Mouse (Mus musculus) kidney, postnatal 0 days (tissue): ENCODE measurements at regions not wholly inside any gene's neighbourhood (a gene's known extent, or its start where the extent isn't known, plus 50 kb on each side); places are given as distances from the start of the nearest gene placed in this dataset.

Experiments
- ATAC-seq: fragments of 200-750 bp; cut with Nextera tagmentation; replicated peaks from 2 replicates; pipeline ENCODE4 v1.8.0; 2017; ENCODE audit warnings: low read depth, moderate number of reproducible peaks, moderate TSS enrichment, moderate library complexity; ENCODE audit not compliant: low FRiP score
- DNase-seq: peaks from one replicate; pipeline ENCODE4 v3.0.0-alpha.2; 2016; ENCODE audit warnings: low spot score
- H3K27ac ChIP-seq: fragments of 300-500 bp; sonication (generic); 2 replicates; pipeline ENCODE4 v1.5.1; 2014; ENCODE audit warnings: mild to moderate bottlenecking
- H3K27me3 ChIP-seq: fragments of 300-500 bp; sonication (generic); 2 replicates; pipeline ENCODE4 v1.6.1; 2014; ENCODE audit warnings: low read length, mixed read lengths; ENCODE audit not compliant: insufficient read depth
- H3K36me3 ChIP-seq: fragments of 300-500 bp; sonication (generic); 2 replicates; pipeline ENCODE4 v1.6.1; 2014; ENCODE audit warnings: low read length, mixed read lengths; ENCODE audit not compliant: insufficient read depth
- H3K4me1 ChIP-seq: fragments of 300-500 bp; sonication (generic); replicated peaks from 2 replicates; pipeline ENCODE4 v1.6.1; 2014; ENCODE audit warnings: antibody characterized with exemption, low read length, mixed read lengths; ENCODE audit not compliant: insufficient read depth
- H3K4me2 ChIP-seq: fragments of 300-500 bp; sonication (generic); 2 replicates; pipeline ENCODE4 v1.6.1; 2014; ENCODE audit warnings: mild to moderate bottlenecking, low read length, moderate library complexity, mixed read lengths
- H3K4me3 ChIP-seq: fragments of 300-500 bp; sonication (generic); replicated peaks from 2 replicates; pipeline ENCODE4 v1.5.1; 2014; ENCODE audit warnings: low read depth, low read length
- H3K9ac ChIP-seq: fragments of 300-500 bp; sonication (generic); 2 replicates; pipeline ENCODE4 v1.6.1; 2014; ENCODE audit warnings: low read depth, low read length
- H3K9me3 ChIP-seq: fragments of 300-500 bp; sonication (generic); replicated peaks from 2 replicates; pipeline ENCODE4 v1.6.1; 2016; ENCODE audit warnings: low read length, inconsistent platforms, mixed read lengths
- CTCF ChIP-seq: IDR thresholded peaks from 2 replicates; pipeline ENCODE4 v1.5.1; 2016; ENCODE audit warnings: antibody characterized with exemption, low read depth, mild to moderate bottlenecking, moderate library complexity
- WGBS: fragments of 180-500 bp; shearing (Covaris S2); extraction: QIAGEN DNeasy Blood & Tissue Kit; methylation state at CpG from one replicate; pipeline ENCODE4 v1.1.7; 2014; 5-methylcytosine and 5-hydroxymethylcytosine counted together

GRCm38 (mm10) chr10:43697917-43698316, 119.8 kb downstream of the Cd24a start:
- H3K4me2 ChIP-seq, result no peak overlapping the region
- ATAC-seq (no peak), DNase-seq (no peak)
- H3K27me3 ChIP-seq, result no peaks in the 10 kb centered on the region
- WGBS, result 42% methylated on average over 2 of the region's 2 CpGs
- H3K9ac ChIP-seq, result no peak overlapping the region
- H3K4me1 ChIP-seq, result peaks cover 7% of the 10 kb centered on the region; the same call in 1 of the 2 replicates
- H3K27ac ChIP-seq, result no peak overlapping the region
- H3K36me3 ChIP-seq, result no peaks in the 10 kb centered on the region
- no peak overlapping the region for H3K4me3 ChIP-seq
- no peaks in the 10 kb centered on the region for H3K9me3 ChIP-seq
- no peak for TF ChIP-seq CTCF

DNA sequence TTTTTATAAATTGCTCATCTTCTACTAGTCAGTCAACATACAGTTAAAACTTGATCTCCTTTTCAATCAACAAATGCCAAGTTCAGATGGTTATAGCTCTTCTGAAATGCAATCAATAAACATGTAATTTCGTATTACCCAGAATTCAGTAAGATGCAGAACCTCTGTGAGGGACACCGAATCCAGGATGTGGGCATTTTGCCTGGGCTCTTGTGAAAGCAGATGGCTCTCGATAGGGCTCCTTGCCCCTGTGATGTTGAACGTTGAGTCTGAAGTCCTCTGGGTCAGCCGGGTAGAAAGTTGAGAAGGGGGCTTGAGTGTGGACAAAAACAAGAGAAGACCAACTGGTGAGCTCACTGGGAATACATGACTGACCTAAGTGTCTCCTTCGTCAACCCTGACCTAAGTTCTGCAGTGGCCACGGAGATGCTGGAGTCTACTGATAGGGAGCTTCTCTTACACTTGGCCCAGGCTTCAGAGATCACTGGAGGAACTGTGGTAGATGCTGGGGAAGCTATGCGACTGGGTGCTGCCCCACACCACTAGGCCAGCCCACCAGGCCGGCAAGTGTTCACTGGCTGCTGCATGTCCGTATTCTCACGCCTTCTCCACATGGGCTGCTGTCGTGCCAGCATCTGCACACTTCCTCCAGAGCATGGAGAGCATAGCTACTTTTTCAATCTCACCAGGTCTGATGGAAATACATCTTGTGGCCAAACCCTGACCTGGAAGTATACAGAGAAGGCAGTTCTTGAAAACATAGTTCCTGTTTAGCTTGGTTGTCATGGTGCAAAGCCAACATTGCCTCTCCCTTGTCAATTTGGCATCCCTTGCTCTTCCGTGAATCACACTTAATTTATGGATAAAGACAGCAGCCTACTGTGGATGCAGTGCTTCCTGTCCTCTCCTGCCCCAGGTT, 122.5 kb downstream of the Cd24a start:
- no peak for ATAC-seq
- Histone ChIP-seq H3K36me3 (no peaks in the 10 kb centered on the region), H3K4me1 (no peaks in the 10 kb centered on the region), H3K27ac (no peak overlapping the region), H3K9ac (no peak overlapping the region), H3K9me3 (no peaks in the 10 kb centered on the region), H3K27me3 (no peaks in the 10 kb centered on the region), H3K4me2 (no peak overlapping the region), H3K4me3 (no peak overlapping the region)
- TF ChIP-seq CTCF, result no peak
- WGBS, result 84% methylated on average over 13 of the region's 13 CpGs
- no peak for DNase-seq

GRCm38 (mm10) chr10:43702895-43703294, 124.8 kb downstream of the Cd24a start:
- ATAC-seq (no peak), DNase-seq (no peak)
- Histone ChIP-seq H3K9ac (no peak overlapping the region), H3K36me3 (no peaks in the 10 kb centered on the region), H3K9me3 (no peaks in the 10 kb centered on the region), H3K27me3 (no peaks in the 10 kb centered on the region), H3K4me2 (no peak overlapping the region), H3K4me1 (no peaks in the 10 kb centered on the region), H3K4me3 (no peak overlapping the region), H3K27ac (no peak overlapping the region)
- no peak for TF ChIP-seq CTCF
- WGBS, result 72% methylated on average over 5 of the region's 5 CpGs

DNA sequence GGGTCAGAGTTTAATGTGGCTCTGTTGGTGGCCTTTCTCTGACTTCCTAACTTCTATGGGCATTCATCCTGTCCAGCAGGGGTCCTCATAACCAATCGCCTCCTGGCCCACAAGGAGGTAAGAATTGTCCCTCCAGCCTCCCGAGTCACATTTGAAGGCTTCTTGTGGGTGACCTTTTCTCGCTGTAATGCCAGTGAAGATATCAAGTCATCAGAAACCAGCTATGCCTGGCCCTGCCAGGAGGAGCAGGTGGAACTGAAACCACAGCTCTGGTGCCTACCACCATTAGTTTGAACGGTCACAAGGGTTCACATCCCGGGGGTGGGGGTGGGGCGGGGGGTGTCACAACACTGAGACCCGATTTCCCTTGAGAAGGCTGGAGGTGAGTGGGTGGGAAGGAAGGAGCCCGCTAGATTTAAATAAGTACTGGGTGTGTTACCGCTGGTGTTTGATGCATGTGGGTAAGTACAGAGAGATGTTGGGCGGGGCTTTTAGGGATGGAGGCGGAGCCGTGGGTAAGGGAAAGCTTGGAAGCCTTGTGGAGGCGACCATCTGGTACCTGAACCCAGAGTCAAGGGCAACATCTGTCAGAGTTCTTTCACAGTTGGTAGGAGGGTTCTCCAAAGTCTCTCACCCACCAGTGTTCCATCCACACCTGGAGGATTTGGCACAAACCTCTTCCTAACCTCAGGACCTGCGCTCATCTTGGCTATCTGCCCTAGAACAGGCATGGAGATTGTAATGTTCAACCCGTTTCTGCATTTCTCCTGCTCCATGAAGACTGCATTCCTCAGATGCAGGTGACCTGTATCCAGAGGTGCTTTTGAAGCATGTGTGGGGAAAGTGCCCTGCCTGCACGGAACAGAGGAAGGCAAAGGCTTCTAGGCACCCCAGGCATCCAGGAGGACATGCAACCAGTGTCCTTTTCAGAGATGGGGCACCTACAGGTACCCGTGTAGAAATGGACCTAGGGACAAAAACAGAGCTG, 128.2 kb downstream of the Cd24a start:
- Histone ChIP-seq H3K4me2 (no peak overlapping the region), H3K36me3 (no peaks in the 10 kb centered on the region), H3K9me3 (no peaks in the 10 kb centered on the region), H3K4me1 (no peaks in the 10 kb centered on the region), H3K9ac (no peak overlapping the region), H3K27me3 (no peaks in the 10 kb centered on the region), H3K27ac (peak overlapping the region; percentile 36; the same call in 1 of the 2 replicates), H3K4me3 (no peak overlapping the region)
- no peak for DNase-seq
- WGBS, result 54% methylated on average over 17 of the region's 17 CpGs
- TF ChIP-seq CTCF, result peak; percentile 58
- ATAC-seq, result no peak

DNA sequence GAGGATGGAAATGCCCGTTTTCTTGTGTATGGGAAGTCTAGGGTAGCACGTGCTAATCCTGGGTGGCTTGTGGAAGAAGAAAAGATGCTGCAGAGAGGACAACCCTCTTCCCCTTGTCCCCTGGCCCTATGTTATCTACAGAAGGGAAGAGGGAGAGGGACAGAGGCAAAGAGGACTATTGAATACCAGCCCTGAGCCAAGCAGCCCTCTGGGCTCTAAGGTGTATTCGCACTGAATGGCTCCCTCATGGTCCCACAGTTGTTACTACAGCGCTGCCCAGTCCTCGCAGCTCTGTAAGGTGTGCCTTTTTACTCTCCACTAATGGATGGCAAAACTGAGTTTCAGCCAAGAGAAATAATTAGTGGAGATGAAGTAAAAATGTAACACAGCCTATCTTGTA, 128.9 kb downstream of the Cd24a start:
- H3K9me3 ChIP-seq, result no peaks in the 10 kb centered on the region
- H3K4me2 ChIP-seq, result no peak overlapping the region
- DNase-seq, result no peak
- 78% methylated on average over 5 of the region's 5 CpGs for WGBS
- ATAC-seq, result no peak
- no peak for TF ChIP-seq CTCF
- no peaks in the 10 kb centered on the region for H3K27me3 ChIP-seq
- H3K9ac ChIP-seq, result no peak overlapping the region
- H3K4me1 ChIP-seq, result no peaks in the 10 kb centered on the region
- no peak overlapping the region for H3K4me3 ChIP-seq
- peak overlapping the region; percentile 36; the same call in 1 of the 2 replicates for H3K27ac ChIP-seq
- no peaks in the 10 kb centered on the region for H3K36me3 ChIP-seq

DNA sequence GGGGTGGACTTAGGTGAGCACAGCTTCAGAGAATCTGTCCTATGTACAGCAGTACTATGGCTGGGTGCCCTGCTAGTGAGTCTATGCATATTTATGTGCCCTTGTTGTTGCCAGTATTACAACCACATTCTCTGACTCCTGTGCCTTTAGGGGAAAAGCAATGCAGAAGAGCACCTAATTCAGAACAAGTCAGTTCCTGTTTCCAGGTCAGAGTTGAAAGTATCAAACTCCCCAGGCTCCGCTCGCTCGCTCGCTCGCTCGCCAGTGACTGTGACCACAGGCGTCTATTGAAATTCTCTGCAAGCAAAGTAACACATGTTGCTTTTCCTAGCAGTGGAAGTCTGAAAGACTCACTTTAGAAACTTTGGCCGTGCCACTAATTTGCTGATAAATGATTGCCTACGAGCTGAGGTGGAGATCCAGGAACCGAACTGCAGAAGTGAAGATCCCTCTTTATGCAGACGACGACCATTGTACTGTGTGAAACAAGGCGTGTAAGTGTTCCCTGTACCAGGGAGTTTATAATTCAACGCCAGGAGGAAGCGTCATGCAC, 129.8 kb downstream of the Cd24a start:
- Histone ChIP-seq H3K9me3 (no peaks in the 10 kb centered on the region), H3K27ac (no peak overlapping the region; the same call in 1 of the 2 replicates), H3K27me3 (no peaks in the 10 kb centered on the region), H3K4me2 (no peak overlapping the region), H3K36me3 (no peaks in the 10 kb centered on the region), H3K9ac (no peak overlapping the region), H3K4me3 (no peak overlapping the region), H3K4me1 (no peaks in the 10 kb centered on the region)
- no peak for TF ChIP-seq CTCF
- ATAC-seq, result peak; percentile 63; the same call in 1 of the 2 replicates
- 44% methylated on average over 15 of the region's 15 CpGs for WGBS
- DNase-seq, result no peak
